Mouse (Mus musculus): ENCODE results near the gene 1110008P14Rik.

1110008P14Rik gene

DNA sequence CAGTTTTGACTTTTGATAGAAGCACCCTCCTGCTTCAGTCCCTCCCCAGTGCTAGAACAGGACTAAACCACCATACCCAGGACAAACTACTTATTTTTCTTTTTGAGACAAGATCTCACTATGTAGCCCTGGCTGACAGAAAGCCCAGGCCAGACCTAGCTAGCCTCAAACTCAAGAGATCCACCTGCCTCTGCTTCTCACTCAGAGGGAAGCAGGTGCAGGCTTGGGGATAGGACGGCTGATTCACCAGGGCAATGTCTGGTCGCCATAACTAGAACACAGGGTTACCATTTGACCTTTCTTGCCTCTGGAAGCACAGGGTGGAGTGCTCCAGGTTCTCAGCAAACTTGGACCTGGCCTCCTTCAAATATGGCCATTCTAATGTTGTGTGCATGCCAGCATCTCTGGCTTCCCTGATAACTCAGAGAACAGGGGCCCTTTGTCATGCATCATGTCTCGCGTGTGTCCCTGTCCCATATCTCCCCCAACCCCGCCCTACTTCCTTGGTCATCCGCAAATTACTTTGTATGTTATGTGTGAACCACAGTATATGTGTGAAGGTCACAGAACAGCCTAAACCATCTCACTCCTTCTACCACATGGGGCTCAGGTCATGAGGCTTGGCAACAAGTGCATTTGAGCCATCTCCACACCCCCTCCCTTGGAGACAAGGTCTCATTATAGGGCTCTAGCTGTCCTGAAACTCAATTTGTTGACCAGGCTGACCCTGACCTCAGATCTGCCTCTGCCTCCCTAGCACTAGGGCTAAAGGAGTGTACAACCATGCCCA is 31.2 kb upstream of the 1110008P14Rik start:
- in situ Hi-C loops (cut with MboI; ENCODE audit: low pct_unique_long_range_greater_than_20kb in 1 of 2, low sequenced_read_pairs in 2 of 2, unreplicated experiment in 1 of 2), result no loop called here

DNA sequence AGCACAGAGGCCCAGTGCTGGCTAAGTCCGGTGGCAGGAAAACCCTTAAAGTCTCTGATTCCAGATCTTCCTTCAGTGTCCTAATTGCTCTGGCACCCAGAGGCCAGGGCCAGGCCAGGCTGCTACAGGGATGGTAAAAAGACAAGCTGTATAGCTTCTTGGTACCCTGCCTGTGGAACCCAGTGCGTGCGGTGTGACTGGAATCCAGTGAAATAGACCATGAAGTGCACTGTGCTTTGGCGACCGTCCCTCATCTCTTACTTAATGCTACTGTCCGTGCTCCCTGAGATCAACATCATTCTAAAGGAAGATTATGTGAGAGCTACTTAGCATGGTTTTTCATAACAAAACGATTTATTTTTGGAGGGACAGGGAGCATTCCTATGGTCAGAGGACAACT is 29.7 kb upstream of the 1110008P14Rik start:
- in situ Hi-C loops (cut with MboI; ENCODE audit: low pct_unique_long_range_greater_than_20kb in 1 of 2, low sequenced_read_pairs in 2 of 2, unreplicated experiment in 1 of 2), result no loop called here

DNA sequence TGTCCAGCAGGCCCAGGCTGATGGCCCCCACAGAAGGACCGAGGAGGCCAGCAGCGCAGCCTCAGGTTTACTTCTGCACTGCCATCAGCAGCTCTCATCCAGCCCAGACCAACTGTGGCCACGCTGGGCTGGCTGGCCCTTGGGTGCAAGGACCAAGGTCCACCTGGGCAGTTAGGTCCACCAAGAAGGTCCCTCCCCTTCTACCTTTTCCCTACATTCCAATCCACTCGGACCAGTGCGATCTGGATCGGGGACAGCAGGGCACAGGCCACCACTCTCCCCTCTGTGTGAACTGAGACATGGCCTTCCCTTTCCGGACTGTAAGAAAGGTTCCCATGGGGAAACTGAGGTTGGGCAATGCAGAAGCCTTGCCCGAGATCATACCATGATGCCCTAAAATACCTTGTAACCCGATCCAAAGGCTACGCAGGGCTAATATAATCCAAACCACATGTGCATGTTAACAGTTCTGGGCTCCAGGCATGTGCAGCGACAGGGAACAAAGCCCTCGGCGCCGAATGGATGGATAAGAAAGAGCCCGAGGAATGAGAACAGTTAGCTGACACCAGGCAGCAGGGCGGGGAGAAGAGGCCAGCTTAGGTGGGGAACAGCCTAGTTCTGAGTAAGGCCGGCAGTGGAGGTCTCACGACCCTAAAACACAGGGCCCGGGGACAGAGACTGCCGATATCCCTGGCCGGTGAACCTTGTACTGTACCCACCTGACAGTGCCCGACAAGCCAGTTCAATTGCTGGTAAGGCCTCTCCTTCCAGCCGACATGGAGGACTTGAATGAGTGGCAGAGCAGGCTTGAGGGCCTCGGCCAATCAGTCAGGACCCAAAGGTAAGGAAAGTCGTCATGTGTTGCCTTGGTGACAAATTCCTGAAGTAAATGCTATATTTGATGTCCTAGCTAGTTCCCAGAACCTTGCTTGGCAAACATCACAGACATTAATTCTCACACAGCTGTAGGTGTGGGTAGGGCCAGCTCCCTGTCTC is 27.0 kb upstream of the 1110008P14Rik start:
- in situ Hi-C loops (cut with MboI; ENCODE audit: low pct_unique_long_range_greater_than_20kb in 1 of 2, low sequenced_read_pairs in 2 of 2, unreplicated experiment in 1 of 2), result loop anchor here in 1 of 2 experiments (10.0 kb wide), 1 partner anchor 76 kb away; no protein-coding TSS in a partner anchor

DNA sequence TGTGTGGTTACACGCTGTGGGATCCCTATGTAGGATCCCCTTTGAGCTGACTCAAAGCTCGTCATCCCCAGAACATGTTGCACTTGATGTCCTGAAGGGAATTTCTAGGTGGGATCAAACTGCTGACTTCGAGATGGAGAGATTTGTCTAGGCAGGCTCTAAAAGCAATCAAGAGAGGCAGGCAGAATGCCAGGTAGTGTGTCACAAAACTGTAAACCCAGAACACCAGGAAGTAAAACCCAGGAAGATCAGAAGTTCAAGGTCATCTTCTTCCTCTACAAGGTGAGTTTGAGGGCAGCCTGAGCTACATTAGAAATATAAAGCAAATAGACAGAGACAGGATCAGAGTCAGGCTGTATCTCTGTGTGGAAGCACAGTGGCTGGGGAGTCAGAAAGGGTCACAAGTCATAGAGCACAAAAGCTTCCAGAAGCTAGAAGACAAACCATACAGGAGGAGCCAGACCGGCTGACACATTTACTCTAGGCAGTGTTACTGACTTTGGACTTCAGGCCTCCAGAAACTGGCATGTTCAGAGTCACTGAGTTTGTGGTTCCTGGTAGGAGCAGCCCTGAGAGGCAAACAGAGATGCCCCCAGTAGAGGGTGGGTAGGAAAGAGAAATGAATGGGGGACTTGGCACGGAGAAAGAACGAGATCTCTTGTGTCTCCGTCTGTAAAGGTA is 25.5 kb upstream of the 1110008P14Rik start:
- in situ Hi-C loops (cut with MboI; ENCODE audit: low pct_unique_long_range_greater_than_20kb in 1 of 2, low sequenced_read_pairs in 2 of 2, unreplicated experiment in 1 of 2), result loop anchor here in 1 of 2 experiments (10.0 kb wide), 1 partner anchor 78 kb away; no protein-coding TSS in a partner anchor

DNA sequence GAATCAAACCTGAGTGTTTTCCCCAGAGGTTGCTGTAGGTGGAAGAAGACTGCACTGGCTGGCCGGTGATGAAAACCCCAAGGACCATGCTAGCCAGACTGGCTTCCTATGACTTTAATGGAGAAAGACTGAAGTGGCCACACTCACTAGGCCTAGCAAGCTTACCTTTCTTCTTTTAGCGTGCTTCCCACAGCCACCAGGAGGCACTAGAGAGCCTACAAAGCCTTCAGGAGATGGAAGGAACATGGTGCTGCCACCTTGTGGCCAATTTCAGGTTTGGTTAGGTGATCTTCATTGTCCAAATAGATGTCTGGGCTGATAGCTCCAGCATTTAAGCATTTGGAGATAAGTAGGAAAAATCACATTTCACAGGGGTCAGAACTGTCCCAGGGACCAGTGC is 22.9 kb upstream of the 1110008P14Rik start:
- in situ Hi-C loops (cut with MboI; ENCODE audit: low pct_unique_long_range_greater_than_20kb in 1 of 2, low sequenced_read_pairs in 2 of 2, unreplicated experiment in 1 of 2), result loop anchor here (5.0 to 10.0 kb wide), 3 partner anchors 80 to 163 kb away; no protein-coding TSS in a partner anchor

DNA sequence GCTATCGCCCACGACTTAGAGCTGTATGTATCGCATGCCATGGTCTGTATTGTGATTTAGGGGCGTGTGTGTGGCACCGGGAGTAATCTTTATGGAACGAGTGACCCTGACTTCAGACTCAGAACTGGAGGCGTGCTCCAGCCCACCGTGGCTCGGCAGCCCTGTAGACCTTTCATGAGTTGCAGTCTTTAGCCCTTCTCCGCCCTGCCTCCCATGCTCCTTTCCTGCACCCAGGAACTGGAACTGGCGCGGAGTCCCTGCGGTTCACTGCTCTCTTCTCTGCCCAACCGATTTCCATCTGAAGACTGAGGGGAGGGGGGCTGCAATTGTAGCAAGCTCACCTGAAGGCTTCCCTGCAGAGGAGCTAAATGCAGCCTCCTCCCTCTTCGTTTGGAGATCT is 15.0 kb upstream of the 1110008P14Rik start:
- in situ Hi-C loops (cut with MboI; ENCODE audit: low pct_unique_long_range_greater_than_20kb in 1 of 2, low sequenced_read_pairs in 2 of 2, unreplicated experiment in 1 of 2), result no loop called here

DNA sequence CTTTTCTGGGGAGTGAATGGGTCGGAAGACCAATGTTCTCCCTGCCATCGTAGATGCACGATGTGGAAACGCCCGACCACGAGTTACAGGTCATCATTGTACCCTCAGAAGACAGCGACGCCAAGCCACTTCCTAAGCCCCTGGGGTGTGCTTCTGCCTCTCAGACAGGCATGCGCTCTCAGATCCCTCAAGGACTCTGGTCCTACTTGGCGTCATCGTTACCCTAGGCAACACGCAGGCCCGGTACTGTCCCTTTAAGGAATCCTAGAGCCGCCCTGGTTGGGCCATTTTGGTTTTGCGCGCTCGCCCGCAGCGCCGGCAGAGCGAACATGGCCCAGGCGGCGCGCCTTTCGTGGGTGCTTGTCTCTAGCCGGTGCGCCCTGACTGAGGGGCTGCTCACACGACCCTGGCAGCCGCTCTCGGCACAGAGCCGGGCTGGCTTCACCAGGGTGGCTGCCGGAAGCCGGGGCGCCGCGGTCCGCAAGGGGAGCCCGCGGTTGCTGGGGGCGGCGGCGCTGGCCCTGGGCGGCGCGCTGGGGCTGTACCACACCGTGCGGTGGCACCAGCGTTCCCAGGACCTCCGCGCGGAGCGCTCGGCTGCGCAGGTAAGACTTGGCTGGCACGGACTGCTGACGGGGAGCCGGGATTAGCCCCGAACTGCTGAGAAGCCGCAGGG is 14.3 kb upstream of the 1110008P14Rik start:
- in situ Hi-C loops (cut with MboI; ENCODE audit: low pct_unique_long_range_greater_than_20kb in 1 of 2, low sequenced_read_pairs in 2 of 2, unreplicated experiment in 1 of 2), result no loop called here

DNA sequence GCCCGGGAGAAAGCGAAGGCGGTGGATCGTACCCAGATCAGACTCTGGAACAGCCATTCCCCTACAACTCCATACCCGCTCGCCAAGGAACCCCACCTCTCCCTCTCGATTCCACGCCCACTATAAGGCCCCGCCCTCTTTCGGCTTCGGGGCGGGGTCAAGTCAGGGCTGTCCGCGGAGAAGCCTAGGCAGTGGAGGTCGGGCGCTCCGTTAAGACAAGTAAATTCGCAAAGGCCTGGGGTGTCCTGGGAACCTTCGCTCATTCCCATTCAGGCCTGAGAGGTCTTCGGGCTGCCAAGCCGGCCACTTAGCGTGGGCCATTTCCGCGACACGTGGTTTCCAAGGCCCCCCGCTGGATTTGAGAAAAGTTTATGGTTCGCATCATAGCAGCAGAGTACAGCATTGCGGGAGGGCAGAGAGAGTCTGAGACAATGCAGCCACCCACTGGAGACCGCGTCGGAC is 13.8 kb upstream of the 1110008P14Rik start, which contains the start of gene Ptges2:
Ptges2 (plus strand) TSS at position 413 of the 462 bp plus-strand sequence.
- in situ Hi-C loops (cut with MboI; ENCODE audit: low pct_unique_long_range_greater_than_20kb in 1 of 2, low sequenced_read_pairs in 2 of 2, unreplicated experiment in 1 of 2), result no loop called here

DNA sequence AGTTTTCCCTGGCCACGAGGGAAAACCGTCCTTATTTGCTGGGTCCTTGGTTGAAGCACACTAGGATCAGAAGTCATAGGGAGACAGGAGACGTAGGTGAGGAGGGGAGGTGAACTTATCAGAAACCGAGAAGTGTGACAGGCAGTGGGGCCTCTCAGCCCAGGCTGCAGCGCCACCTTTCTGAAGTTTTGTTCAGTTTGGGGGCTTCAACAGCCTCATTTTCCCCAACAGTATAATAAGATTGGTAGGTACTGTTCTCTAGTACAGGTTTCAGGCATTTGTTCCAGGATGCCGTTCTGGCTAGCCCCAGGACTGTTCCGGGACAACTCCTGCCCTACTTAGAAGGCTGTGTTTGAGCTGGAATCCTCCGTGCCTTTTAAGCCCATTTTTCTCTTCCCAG is 13.2 kb upstream of the 1110008P14Rik start:
- in situ Hi-C loops (cut with MboI; ENCODE audit: low pct_unique_long_range_greater_than_20kb in 1 of 2, low sequenced_read_pairs in 2 of 2, unreplicated experiment in 1 of 2), result no loop called here

DNA sequence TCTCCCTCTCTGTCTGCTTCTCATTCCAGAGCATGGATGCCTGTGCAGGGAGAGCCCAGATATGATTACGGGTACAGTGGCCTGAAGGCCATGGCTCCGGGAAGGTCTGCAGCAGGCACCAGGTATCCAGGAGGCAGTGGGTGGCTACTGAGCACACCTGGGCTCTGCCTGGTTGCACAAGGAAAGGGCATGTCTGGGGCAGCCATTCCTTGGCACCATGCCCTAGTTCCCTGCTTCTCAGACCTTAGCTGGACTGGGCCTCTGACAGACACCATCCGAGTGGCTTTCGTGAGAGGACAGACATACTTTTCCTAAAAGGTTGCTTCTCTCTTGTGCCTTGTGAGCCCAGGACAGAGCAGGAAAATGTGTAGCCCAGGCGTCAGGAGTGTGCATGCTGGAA is 10.3 kb upstream of the 1110008P14Rik start:
- in situ Hi-C loops (cut with MboI; ENCODE audit: low pct_unique_long_range_greater_than_20kb in 1 of 2, low sequenced_read_pairs in 2 of 2, unreplicated experiment in 1 of 2), result no loop called here

DNA sequence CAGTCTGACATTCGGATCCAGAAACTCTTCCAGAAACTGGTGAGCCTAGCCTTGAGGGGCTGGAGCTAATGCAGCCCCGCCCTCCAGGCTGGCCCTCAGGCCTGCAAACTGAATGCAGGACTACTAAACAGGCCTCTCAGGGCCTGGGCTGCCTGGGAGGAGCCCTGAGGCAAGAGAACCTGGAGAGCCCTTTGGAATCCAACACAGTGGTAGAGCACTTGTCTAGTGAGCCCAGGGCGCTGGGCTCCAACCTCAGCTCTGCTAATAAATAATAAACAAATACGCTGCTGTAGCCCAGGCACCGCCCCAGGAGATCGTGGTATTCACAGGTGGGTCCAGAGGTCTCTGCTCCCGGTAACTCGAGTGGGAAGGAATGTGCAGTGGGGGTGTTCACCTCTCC is 9.1 kb upstream of the 1110008P14Rik start:
- in situ Hi-C loops (cut with MboI; ENCODE audit: low pct_unique_long_range_greater_than_20kb in 1 of 2, low sequenced_read_pairs in 2 of 2, unreplicated experiment in 1 of 2), result no loop called here

DNA sequence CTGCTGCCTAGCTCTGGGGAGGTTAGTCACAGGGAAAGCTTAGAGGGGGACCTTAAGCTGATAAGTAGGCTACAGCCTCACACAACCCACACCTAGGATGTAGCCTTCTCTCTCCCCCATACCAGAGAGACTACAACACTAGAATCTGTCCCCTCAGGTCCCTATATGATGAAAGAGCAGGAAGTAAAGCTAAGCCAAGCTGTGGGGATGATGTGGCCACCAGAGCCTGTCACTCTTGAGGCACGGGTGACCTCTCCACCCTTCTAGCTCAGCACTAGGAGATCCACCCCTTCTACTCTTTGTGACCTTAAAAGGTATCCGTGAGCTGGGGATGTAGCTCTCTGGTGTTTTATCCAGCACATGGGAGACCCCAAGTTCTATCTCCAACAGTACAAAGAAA is 7.4 kb upstream of the 1110008P14Rik start:
- in situ Hi-C loops (cut with MboI; ENCODE audit: low pct_unique_long_range_greater_than_20kb in 1 of 2, low sequenced_read_pairs in 2 of 2, unreplicated experiment in 1 of 2), result no loop called here

DNA sequence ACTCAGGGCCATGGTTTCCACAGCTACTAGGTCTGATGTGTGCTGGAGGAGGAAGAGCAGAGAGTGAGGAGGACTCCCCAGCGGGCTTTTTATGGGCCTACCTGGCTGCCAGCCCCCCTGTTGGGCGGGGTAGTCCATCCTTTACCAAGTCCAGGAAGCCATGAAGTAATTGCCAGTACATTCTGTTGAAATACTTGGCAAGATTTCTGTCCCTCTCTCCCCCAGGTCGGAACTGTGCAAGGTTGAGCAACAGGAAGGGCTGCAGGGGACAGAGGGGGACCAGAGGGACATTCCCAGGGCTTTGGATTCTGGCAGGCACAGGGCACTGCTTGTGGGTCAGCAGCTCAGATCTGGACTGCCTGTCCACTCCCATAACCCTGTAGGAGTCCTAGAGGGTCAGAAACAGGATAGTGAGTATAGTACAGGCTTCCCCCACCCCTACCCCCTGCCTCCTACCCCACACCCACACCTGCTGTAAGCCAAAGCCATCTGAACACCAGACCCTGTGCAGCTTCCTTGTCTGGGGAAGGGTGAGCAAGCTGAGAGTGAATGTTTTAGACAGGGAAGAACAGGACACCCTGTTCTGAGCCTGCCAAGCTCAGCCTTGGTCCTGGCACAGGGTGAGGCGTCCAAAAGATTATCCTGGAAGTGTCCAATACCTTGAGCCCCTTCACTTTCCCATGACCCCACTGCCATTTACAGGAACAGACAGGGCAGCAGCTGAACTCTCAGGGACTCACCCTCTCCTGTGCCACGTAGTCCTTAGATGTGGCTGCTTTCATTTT is 6.2 kb upstream of the 1110008P14Rik start, which contains the start of gene Lcn2:
Lcn2 (minus strand) TSS at position 547 of the 785 bp plus-strand sequence.
- in situ Hi-C loops (cut with MboI; ENCODE audit: low pct_unique_long_range_greater_than_20kb in 1 of 2, low sequenced_read_pairs in 2 of 2, unreplicated experiment in 1 of 2), result no loop called here

DNA sequence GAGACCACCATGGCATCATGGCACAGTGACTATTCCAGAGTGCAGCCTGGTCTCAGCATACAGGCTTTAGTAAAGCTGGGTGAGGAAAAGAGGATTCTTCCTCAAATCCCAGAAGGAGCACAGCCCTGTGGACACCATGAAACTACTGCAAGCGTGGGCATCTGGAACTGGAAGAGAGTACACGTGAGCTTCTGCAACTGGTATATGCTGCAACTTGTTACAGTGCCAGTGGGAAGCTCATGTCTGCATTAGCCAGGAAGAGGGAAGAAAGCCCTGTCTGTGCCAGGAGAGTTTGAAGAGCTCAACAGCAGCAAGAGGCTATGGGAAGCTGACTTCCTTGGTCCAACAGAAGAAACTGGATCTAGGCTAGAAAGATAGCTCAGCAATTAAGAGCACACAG is 951 bp upstream of the 1110008P14Rik start:
- in situ Hi-C loops (cut with MboI; ENCODE audit: low pct_unique_long_range_greater_than_20kb in 1 of 2, low sequenced_read_pairs in 2 of 2, unreplicated experiment in 1 of 2), result no loop called here

DNA sequence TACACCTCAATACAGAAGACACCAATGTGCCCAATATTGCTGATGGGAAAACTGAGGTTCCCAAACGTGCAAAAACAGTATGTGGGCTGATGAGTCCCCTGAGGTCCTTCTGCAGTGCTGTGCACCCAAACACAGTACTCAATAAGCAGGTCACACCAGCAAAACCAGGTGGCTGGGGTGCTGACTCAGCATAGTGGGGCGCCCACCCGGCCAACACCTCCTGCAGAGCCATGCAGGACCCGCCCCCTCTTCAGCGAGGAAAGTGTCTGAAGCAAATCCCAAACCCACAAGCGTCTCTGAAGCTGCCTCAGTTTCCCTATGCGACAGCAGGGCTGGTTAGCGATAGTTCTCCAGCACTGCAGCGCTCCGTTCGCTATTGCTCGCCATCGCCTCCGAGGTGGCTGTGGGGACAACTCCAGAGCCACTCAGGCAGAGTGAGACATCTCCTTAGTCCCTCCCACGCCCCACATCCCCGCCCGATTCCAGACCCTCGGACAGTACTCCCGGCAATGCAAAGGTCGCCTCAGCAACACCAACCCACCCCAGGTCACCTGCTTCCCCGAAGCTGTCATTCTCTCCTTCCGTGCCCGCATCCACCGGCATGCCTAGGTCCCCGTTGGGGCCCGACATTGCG is 480 bp downstream of the 1110008P14Rik start:
- in situ Hi-C loops (cut with MboI; ENCODE audit: low pct_unique_long_range_greater_than_20kb in 1 of 2, low sequenced_read_pairs in 2 of 2, unreplicated experiment in 1 of 2), result no loop called here

DNA sequence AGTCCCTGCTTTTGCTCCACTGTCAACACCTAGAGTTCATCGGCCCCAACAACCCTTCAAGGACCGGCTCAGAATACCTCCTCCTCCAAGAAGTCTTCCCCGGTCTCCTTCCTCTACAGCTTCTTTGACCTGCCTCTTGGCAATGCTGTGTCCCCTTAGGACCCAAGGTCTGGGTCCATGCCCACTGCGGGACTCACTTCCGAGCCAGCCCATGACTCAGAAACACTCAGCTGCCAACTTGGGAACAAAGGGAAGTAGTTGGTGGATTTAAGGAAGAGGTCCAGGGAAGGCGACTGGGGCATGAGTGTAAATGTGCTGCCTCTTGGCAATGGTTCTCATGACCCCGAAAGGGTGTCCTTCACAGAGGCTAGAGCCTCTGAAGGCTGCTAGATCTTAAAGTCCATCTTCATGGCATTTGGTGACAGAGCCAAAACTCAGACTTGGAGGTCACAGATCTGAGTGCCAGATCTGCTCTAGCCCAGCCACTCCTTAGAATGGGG is 1.7 kb downstream of the 1110008P14Rik start:
- in situ Hi-C loops (cut with MboI; ENCODE audit: low pct_unique_long_range_greater_than_20kb in 1 of 2, low sequenced_read_pairs in 2 of 2, unreplicated experiment in 1 of 2), result no loop called here

DNA sequence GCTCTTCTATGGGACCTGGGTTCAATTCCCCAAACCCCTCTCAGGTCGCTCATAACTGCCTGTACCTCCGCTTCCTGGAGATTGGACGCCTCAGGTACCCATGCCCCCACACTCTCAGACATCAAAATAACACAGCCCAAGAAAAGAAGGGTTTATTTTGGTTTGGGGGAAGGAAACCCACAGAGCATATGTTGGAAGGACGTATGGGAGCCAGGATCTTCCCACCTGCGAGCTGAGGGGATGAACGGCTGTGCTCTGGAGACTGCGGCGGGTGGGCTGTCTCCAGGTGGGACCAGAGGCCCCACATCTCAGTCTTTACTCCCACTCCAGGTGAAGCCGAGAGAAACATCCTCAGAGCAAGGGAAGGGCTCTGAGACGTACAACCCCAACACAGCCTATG is 4.8 kb downstream of the 1110008P14Rik start:
- in situ Hi-C loops (cut with MboI; ENCODE audit: low pct_unique_long_range_greater_than_20kb in 1 of 2, low sequenced_read_pairs in 2 of 2, unreplicated experiment in 1 of 2), result no loop called here

Data from mouse embryonic stem cell (cell line).